Mouse (Mus musculus) lung, embryonic 14.5 days (tissue): ENCODE data around the gene Tmem9. TPM values are rescaled to one million over a fixed set of nuclear protein-coding genes. Genes with fewer than 3 reads are reported as not detected.

Experiments
- ATAC-seq: fragments of 200-750 bp; cut with Nextera tagmentation; 2 replicates; pipeline ENCODE4 v1.8.0; 2017; ENCODE audit warnings: mild to moderate bottlenecking, moderate TSS enrichment, moderate library complexity; ENCODE audit not compliant: insufficient read depth
- DNase-seq: peaks from one replicate; pipeline ENCODE4 v3.0.0-alpha.2; 2015
- H3K27ac ChIP-seq: fragments of 300-500 bp; sonication (generic); 2 replicates; pipeline ENCODE4 v1.5.1; 2014; ENCODE audit warnings: low read depth, mild to moderate bottlenecking, moderate library complexity
- H3K27me3 ChIP-seq: fragments of 300-500 bp; sonication (generic); 2 replicates; pipeline ENCODE4 v1.6.1; 2014; ENCODE audit warnings: low read length, control low read depth; ENCODE audit not compliant: insufficient read depth
- H3K36me3 ChIP-seq: fragments of 300-500 bp; sonication (generic); 2 replicates; pipeline ENCODE4 v1.6.1; 2014; ENCODE audit warnings: control low read depth; ENCODE audit not compliant: insufficient read depth
- H3K4me1 ChIP-seq: fragments of 300-500 bp; sonication (generic); 2 replicates; pipeline ENCODE4 v1.6.1; 2014; ENCODE audit warnings: antibody characterized with exemption, control low read depth; ENCODE audit not compliant: insufficient read depth
- H3K4me2 ChIP-seq: fragments of 300-500 bp; sonication (generic); 2 replicates; pipeline ENCODE4 v1.6.1; 2014; ENCODE audit warnings: mild to moderate bottlenecking
- H3K4me3 ChIP-seq: fragments of 300-500 bp; sonication (generic); 2 replicates; pipeline ENCODE4 v1.5.1; 2014; ENCODE audit warnings: low read depth, low read length
- H3K9ac ChIP-seq: fragments of 300-500 bp; sonication (generic); 2 replicates; pipeline ENCODE4 v1.6.1; 2014
- H3K9me3 ChIP-seq: fragments of 300-500 bp; sonication (generic); 2 replicates; pipeline ENCODE4 v1.6.1; 2016; ENCODE audit warnings: low read depth, low read length, control low read depth
- CTCF ChIP-seq: IDR thresholded peaks from 2 replicates; pipeline ENCODE4 v1.5.1; 2016; ENCODE audit warnings: antibody characterized with exemption, low read depth
- WGBS: fragments of 180-500 bp; shearing (Covaris S2); extraction: QIAGEN DNeasy Blood & Tissue Kit; methylation state at CpG from one replicate; pipeline ENCODE4 v1.1.7; 2014; 5-methylcytosine and 5-hydroxymethylcytosine counted together
- polyA plus RNA-seq: library from polyadenylated mRNA; unstranded; fragments of >200 nt; fragmentation: Nextera tagmentation; extraction: Ambion mirVana; gene quantifications from 2 replicates; pipeline ENCODE4 v1.2.1, GENCODE M21; 2014

Gene Tmem9
- polyA plus RNA-seq, 1 experiment from 2014 or later, result 72.7 TPM

DNA sequence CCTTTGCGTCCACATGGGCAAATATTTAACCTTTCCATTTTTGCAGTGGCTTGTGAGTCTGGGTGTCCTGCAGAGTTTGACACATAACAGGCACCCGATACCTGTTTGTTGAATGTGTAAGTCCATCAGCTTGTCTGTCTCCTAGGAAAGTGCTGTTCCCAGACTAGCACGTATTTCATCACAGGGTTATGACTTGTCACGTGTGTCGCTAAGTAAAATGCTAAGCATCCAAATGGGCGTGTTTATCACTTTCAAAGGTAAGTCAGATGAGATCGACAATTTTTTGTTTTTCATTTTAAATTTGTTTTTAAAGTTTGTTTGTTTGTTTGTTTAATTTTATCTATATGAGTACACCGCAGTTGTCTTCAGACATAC lies 196 bp downstream of the Tmem9 start:
- Histone ChIP-seq H3K9ac (no peak overlapping the region), H3K4me3 (peak overlapping the region; percentile 43), H3K9me3 (no peaks in the 10 kb centered on the region), H3K36me3 (no peaks in the 10 kb centered on the region), H3K27ac (no peak overlapping the region), H3K4me2 (peak overlapping the region; percentile 78), H3K27me3 (peaks cover 11% of the 10 kb centered on the region; the same call in 1 of the 2 replicates), H3K4me1 (no peaks in the 10 kb centered on the region)
- WGBS, result 15% methylated on average over 8 of the region's 8 CpGs
- ATAC-seq, result peak; percentile 67
- TF ChIP-seq CTCF, result no peak
- no peak for DNase-seq

DNA sequence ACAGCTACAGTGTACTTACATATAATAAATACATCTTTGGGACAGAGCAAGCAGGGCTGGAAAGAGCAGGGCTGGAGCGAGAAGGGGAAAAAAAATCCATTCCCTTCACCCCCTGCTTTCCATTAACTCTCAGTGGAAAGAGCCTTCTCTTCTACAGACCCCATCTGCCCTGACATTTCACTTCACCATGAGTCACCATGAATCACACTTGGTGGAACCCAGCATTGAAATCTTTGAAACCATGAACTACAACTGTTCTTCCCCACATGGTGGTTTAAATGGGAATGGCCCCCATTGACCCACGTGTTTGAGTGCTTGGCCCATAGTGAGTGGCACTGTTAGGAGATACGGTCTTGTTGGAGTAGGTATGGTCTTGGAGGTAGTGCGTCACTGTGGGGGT lies 2.3 kb downstream of the Tmem9 start:
- Histone ChIP-seq H3K4me1 (no peaks in the 10 kb centered on the region), H3K9me3 (no peaks in the 10 kb centered on the region), H3K4me2 (no peak overlapping the region), H3K36me3 (no peaks in the 10 kb centered on the region), H3K27me3 (peaks cover 11% of the 10 kb centered on the region; the same call in 1 of the 2 replicates), H3K4me3 (no peak overlapping the region), H3K9ac (no peak overlapping the region), H3K27ac (no peak overlapping the region)
- TF ChIP-seq CTCF, result no peak
- 92% methylated on average over 4 of the region's 4 CpGs for WGBS
- DNase-seq (no peak), ATAC-seq (no peak)

- no peaks in the 10 kb centered on the region for H3K9me3 ChIP-seq
- WGBS, result 50% methylated on average over 4 of the region's 4 CpGs
Observed at GRCm38 (mm10) chr1:136013513-136013912, 5.6 kb downstream of the Tmem9 start.

DNA sequence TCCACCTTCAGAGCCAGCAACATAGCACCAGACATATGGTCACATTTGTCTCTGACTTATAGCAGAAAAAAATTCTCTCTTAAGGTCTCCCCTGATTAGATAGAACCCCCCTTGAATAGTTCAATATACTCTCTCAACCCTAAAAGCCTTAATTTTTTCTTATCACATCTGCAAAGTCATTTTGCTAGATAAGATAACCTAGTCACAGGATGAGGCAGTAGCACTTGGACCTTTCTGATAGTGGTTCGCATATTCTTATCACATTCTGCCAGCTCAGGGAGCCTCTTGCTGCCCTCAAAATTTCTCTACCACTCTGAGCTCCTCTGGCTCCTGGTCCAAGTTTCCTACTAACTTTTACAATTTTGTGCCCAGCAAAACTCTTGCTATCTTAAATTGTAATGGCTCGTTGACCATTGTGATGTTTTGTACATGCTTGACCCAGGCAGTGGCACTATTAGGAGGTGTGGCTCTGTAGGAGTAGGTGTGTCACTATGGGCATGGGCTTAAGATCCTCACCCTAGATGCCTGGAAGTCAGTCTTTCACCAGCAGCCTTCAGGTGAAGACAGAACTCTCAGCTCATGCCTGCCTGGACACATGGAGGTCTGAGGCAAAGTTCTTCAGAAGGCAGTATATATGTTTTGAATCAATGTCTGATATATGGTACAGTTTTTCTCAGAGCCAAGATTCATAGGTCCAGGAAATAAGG lies 7.0 kb downstream of the Tmem9 start:
- Histone ChIP-seq H3K4me1 (peaks cover 4% of the 10 kb centered on the region; the same call in 1 of the 2 replicates), H3K9ac (no peak overlapping the region), H3K36me3 (no peaks in the 10 kb centered on the region), H3K4me2 (no peak overlapping the region), H3K4me3 (no peak overlapping the region), H3K27ac (no peak overlapping the region), H3K27me3 (no peaks in the 10 kb centered on the region), H3K9me3 (no peaks in the 10 kb centered on the region)
- WGBS, result 43% methylated on average over 2 of the region's 2 CpGs
- no peak for TF ChIP-seq CTCF
- no peak for ATAC-seq
- DNase-seq, result no peak

More at GRCm38 (mm10) chr1:136013513-136013912, 5.6 kb downstream of the Tmem9 start:
- H3K4me1 ChIP-seq, result no peaks in the 10 kb centered on the region
- H3K27ac ChIP-seq, result no peak overlapping the region
- no peak for DNase-seq
- no peak overlapping the region for H3K9ac ChIP-seq
- H3K27me3 ChIP-seq, result no peaks in the 10 kb centered on the region
- H3K4me3 ChIP-seq, result no peak overlapping the region
- ATAC-seq, result no peak
- H3K4me2 ChIP-seq, result no peak overlapping the region
- TF ChIP-seq CTCF, result no peak
- H3K36me3 ChIP-seq, result no peaks in the 10 kb centered on the region

GRCm38 (mm10) chr1:136017307-136017706 lies 9.4 kb downstream of the Tmem9 start:
- H3K9ac ChIP-seq, result no peak overlapping the region; the same call in none of the 2 replicates
- H3K9me3 ChIP-seq, result no peaks in the 10 kb centered on the region
- peaks cover 21% of the 10 kb centered on the region for H3K36me3 ChIP-seq
- no peak for TF ChIP-seq CTCF
- DNase-seq (no peak), ATAC-seq (no peak; the same call in 1 of the 2 replicates)
- H3K27me3 ChIP-seq, result no peaks in the 10 kb centered on the region
- peak overlapping the region; percentile 94 for H3K4me2 ChIP-seq
- 78% methylated on average over 2 of the region's 2 CpGs for WGBS
- H3K4me3 ChIP-seq, result peak overlapping the region; percentile 76
- H3K27ac ChIP-seq, result no peak overlapping the region
- H3K4me1 ChIP-seq, result peaks cover 4% of the 10 kb centered on the region; the same call in 1 of the 2 replicates

DNA sequence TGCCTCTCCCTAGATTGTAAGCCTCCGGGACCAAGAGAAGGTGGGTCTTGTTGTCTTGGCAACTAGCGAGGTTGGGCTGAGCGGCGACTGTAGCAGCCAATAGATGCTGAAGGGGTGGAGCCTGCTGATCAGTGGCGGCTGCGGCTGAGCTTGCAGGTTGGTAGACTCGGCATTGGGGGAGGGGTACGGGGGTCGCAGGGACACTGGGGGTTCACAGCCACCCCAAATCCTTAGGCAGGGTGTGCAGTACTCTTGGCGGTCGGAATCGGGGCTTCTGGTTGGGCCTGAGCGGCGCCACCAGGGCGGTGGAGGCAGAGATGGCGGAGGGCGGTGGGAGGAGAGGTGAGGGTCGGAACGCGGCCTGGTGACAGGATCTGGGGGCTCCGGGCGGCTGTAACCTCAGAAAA lies 10.0 kb downstream of the Tmem9 start:
- no peak for TF ChIP-seq CTCF
- H3K36me3 ChIP-seq, result peaks cover 27% of the 10 kb centered on the region
- H3K9me3 ChIP-seq, result no peaks in the 10 kb centered on the region
- peak overlapping the region; percentile 76 for H3K4me3 ChIP-seq
- H3K4me1 ChIP-seq, result peaks cover 4% of the 10 kb centered on the region; the same call in 1 of the 2 replicates
- H3K4me2 ChIP-seq, result peak overlapping the region; percentile 94
- no peaks in the 10 kb centered on the region for H3K27me3 ChIP-seq
- under 1% methylated on average over 22 of the region's 22 CpGs for WGBS
- H3K9ac ChIP-seq, result peak overlapping the region; percentile 81
- H3K27ac ChIP-seq, result peak overlapping the region; percentile 71
- DNase-seq (peak; percentile 98), ATAC-seq (peak; percentile 99)

DNA sequence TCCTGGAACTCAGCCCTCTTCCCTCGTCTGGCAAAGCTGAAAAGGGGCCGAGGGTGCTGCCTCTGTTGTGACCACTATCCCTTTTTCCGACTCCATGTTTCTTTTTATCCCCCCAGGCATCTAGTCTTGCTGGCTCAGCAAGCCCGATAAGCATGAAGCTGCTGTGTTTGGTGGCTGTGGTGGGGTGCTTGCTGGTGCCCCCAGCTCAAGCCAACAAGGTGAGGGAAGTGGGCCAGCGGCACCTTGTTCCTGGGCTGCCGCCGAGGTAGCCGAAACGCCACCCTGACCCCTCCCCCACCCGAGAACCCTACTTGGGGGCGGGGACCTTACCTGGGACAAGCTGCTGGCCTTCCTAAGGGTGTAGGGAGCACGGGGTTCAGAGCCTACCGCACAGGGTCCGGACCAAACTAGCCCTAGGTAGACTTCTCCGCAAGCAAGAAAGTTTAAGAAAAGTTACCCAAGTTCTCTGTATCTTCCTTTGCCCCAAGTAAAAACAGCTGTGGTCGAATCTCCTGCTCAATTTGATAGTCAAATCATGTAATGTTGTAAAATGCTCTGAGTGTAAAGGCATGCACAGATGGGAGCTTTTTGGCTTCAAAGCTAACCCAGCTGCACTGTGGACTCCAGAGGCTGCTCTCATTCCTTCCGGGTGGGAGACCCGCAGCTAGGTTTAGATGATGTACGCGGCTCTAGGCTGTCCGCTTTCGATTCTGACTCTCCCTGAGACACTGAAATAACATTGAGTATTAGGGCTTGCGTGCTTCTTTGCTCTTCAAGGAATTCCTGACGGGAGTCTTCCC lies 10.6 kb downstream of the Tmem9 start:
- 2% methylated on average over 24 of the region's 24 CpGs for WGBS
- peaks cover 34% of the 10 kb centered on the region for H3K36me3 ChIP-seq
- DNase-seq, result peak; percentile 58

More for the DNA sequence above, 10.6 kb downstream of the Tmem9 start:
- no peak for TF ChIP-seq CTCF
- Histone ChIP-seq H3K4me3 (peak overlapping the region; percentile 76), H3K4me1 (peaks cover 4% of the 10 kb centered on the region; the same call in 1 of the 2 replicates), H3K9ac (peak overlapping the region; percentile 81), H3K4me2 (peak overlapping the region; percentile 94), H3K27me3 (no peaks in the 10 kb centered on the region), H3K9me3 (no peaks in the 10 kb centered on the region), H3K27ac (peak overlapping the region; percentile 71)
- ATAC-seq, result peak; percentile 43
